Mouse (Mus musculus) ovary, postnatal 10 days (tissue): ENCODE measurements at regions not wholly inside any gene's neighbourhood (a gene's known extent, or its start where the extent isn't known, plus 50 kb on each side); places are given as distances from the start of the nearest gene placed in this dataset.

Experiments
- DNase-seq: peaks from one replicate; pipeline ENCODE4 v3.0.0; 2022; ENCODE audit warnings: low spot score

DNA sequence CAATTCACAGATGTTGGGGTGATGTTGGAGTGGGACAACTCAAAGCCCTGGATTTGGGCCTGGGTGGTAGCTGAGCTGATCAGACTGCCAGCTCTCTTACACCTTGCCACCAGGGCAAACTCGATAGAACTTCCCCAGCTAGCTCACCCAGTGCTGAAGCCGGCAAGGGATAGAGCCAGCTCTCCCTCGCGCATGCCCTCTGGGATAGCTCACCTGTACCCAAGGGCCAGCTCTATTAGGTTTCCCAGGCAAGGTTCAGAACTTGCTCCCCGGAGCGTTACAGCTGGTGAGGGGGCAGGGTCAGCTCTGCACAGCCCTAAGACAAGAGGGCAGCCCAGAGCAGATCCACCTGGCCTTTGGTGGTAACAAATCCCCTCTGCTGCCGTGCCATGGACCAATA lies 54.1 kb upstream of the 1700012A03Rik start:
- DNase-seq, result no peak

- no peak for DNase-seq
Measured at GRCm38 (mm10) chr6:31995249-31995648, 54.8 kb upstream of the 1700012A03Rik start.

- DNase-seq, result no peak
Measured at GRCm38 (mm10) chr6:31985698-31986097, 64.3 kb upstream of the 1700012A03Rik start.

DNA sequence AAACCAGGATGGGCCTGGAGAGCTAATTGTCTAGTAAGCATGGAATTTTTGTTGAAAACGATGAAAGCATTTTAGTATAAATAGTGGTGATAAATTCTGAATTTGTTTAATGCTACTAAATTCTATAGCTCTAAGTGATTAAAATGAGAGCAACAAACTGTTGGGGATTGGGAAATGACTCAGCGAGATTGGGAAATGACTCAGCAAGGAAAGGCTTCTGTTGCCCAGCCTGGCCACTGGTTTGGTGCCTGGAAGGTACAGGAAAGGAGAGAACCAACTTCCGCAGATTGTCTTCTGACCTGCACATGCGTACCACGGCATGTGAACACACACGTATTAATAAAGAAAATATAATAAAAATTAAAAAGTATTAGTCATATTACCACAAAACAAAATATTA lies 73.3 kb upstream of the 1700012A03Rik start:
- DNase-seq, result no peak

DNA sequence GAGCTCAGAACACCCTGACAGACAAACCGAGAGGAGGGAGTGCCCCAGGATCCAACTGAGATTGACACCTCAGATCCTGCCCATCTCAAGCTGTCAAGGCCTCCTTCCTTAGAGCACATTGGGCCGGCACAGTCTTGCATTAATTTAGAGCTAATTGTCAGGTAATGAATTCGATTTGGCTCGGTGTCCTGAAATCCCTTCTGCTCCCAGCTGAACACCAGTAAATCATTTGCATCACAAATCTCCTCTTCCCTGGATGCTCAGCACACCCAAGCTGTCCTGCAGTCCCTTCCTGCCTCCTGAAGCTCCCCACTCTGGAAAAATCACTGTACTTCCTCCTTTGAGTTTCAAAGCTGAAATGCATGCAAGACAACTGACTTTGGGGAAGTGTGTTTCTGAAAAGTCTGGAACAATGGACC lies 102.0 kb upstream of the 1700012A03Rik start:
- no peak for DNase-seq

DNA sequence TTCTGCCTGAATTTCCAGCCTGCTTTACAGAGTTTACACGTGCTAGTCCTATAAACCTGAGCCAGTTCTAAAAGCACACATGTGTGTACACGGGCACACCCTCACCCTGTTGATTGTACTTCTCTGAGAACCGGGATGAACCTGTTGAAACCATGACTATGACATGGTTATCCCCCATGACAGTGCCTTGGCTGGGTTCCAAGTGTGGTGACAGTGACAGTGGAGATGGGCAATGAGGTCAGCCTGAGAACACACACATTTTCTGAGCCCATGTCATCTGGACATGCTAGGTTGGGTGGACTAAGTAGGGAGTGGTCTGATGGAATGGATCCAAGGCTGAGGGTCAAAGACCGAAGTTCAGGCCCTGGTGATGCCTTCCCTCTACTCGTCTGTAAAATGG lies 103.5 kb upstream of the 1700012A03Rik start:
- DNase-seq, result no peak

GRCm38 (mm10) chr6:31945347-31945746 lies 104.7 kb upstream of the 1700012A03Rik start:
- no peak for DNase-seq

GRCm38 (mm10) chr6:31944546-31944945 lies 105.5 kb upstream of the 1700012A03Rik start:
- no peak for DNase-seq

DNA sequence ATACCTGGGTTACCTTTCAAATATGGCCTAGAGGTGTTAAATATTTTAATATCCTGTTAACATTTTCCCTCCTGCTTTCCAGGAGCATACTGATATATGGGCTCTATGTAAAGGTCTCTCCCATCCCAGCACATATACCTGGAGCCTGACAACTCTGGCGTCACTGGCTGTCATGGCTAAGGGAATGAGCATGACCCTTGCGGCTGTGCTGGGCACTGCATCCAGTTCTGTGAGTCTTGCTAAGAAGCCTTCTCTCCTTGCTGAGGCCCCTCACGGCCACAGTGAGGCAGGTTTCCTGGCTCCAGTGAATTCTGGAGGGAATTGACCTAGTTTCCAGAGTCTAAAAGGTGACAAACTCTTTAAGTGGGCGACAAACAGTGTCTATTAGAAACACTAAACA lies 107.3 kb upstream of the 1700012A03Rik start:
- no peak for DNase-seq

GRCm38 (mm10) chr6:31938216-31938814 lies 111.7 kb upstream of the 1700012A03Rik start:
- DNase-seq, result peak; percentile 68

GRCm38 (mm10) chr6:31937146-31937545 lies 112.9 kb upstream of the 1700012A03Rik start:
- no peak for DNase-seq

GRCm38 (mm10) chr6:31934826-31935225 lies 115.2 kb upstream of the 1700012A03Rik start:
- DNase-seq, result no peak

GRCm38 (mm10) chr6:31933956-31934355 lies 116.1 kb upstream of the 1700012A03Rik start:
- DNase-seq, result no peak

GRCm38 (mm10) chr6:31933364-31933763 lies 116.7 kb upstream of the 1700012A03Rik start:
- DNase-seq, result no peak

DNA sequence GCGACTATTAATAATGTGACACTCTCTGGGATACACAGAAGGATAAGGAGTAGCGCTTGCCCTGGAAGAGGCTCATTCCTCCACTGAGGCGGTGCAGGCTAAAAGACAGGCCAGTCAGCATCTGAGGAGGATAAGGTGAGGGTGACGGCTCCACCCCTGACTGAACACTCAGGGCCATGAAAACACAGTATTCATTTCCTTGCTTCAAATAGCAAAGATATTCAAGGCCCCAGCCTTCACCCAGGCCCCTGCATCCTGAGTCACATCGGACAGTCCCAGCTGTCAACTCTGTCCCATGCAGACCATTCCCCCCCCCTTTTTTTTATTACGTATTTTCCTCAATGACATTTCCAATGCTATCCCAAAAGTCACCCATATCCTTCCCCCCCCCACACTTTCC lies 118.9 kb upstream of the 1700012A03Rik start:
- no peak for DNase-seq

- DNase-seq, result no peak
Measured at GRCm38 (mm10) chr6:31929165-31929564, 120.9 kb upstream of the 1700012A03Rik start.

DNA sequence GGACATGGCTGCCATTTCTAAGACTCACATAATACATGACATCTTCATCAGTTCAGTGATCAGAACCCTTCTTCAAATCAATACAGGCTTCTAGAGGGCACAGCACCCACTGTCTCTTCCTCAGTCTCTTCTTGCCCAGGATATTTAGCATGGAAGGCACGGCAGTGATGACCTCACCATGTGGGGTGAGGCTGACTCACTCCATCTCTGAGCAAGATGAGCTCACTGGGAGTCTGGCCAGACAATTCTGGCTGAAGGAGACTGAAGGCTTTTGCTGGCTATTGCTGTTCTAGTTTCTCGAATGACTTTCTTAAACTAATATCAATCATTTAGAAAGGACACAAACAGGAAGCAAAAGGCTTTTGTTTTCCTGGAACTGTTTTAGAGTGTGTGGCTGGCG lies 122.9 kb upstream of the 1700012A03Rik start:
- DNase-seq, result no peak

- no peak for DNase-seq
Measured at GRCm38 (mm10) chr6:31924669-31925046, 125.4 kb upstream of the 1700012A03Rik start.

- no peak for DNase-seq
Measured at GRCm38 (mm10) chr6:31923951-31924668, 125.9 kb upstream of the 1700012A03Rik start.

DNA sequence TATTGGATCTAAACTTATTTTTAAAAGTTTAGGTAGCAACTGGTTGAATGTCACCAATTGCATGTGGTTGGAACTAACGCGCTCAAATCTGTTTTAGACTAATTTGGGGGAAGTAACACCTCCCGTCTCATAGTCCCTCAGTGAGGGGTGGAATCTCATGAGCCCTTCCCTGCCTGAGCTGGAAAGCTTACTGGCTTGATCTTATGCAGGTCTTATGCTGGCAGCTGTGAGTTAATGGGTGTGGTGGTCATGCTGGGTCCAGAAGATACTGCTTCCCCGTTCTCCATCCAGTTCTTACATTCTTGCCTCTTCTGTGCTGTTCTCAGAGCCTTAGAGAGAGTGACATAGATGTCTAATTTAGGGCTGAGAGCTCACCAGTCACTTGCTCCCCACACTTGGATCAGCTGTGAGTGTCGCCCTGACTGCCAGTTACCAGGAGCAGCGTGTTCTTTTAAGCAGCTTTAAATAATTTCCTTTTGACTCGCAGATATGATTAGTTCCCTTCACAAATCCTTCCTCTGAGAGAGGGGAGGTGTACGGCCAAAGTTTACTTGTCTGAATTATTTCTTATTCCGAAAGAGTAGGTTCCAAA lies 128.4 kb upstream of the 1700012A03Rik start:
- no peak for DNase-seq

- no peak for DNase-seq
Measured at GRCm38 (mm10) chr6:31917411-31918131, 132.5 kb upstream of the 1700012A03Rik start.

GRCm38 (mm10) chr6:31901791-31902190 lies 148.3 kb upstream of the 1700012A03Rik start:
- DNase-seq, result no peak

GRCm38 (mm10) chr6:31899055-31899454 lies 151.0 kb upstream of the 1700012A03Rik start:
- no peak for DNase-seq
